Mouse (Mus musculus) forebrain, embryonic 15.5 days (tissue): Measurements from ENCODE around the gene Cdcp2. TPM values are rescaled to one million over a fixed set of nuclear protein-coding genes. Genes with fewer than 3 reads are reported as not detected.

Experiments
- ATAC-seq: fragments of 200-750 bp; cut with Nextera tagmentation; replicated peaks from 2 replicates; pipeline ENCODE4 v1.8.0; 2017; ENCODE audit warnings: mild to moderate bottlenecking, moderate TSS enrichment, moderate library complexity
- H3K27ac ChIP-seq: fragments of 300-500 bp; sonication (generic); replicated peaks from 2 replicates; pipeline ENCODE4 v1.5.1; 2015; ENCODE audit warnings: mild to moderate bottlenecking, inconsistent platforms
- H3K27me3 ChIP-seq: fragments of 300-500 bp; sonication (generic); 2 replicates; pipeline ENCODE4 v1.6.1; 2015; ENCODE audit warnings: inconsistent platforms
- H3K36me3 ChIP-seq: fragments of 300-500 bp; sonication (generic); 2 replicates; pipeline ENCODE4 v1.6.1; 2015; ENCODE audit warnings: mild to moderate bottlenecking, inconsistent platforms
- H3K4me1 ChIP-seq: fragments of 300-500 bp; sonication (generic); 2 replicates; pipeline ENCODE4 v1.6.1; 2015; ENCODE audit warnings: inconsistent platforms
- H3K4me2 ChIP-seq: fragments of 300-500 bp; sonication (generic); replicated peaks from 2 replicates; pipeline ENCODE4 v1.6.1; 2015; ENCODE audit warnings: mild to moderate bottlenecking, inconsistent platforms
- H3K4me3 ChIP-seq: fragments of 300-500 bp; sonication (generic); 2 replicates; pipeline ENCODE4 v1.5.1; 2015; ENCODE audit warnings: mild to moderate bottlenecking, inconsistent platforms
- H3K9ac ChIP-seq: fragments of 300-500 bp; sonication (generic); replicated peaks from 2 replicates; pipeline ENCODE4 v1.6.1; 2015; ENCODE audit warnings: mild to moderate bottlenecking, inconsistent platforms
- H3K9me3 ChIP-seq: fragments of 300-500 bp; sonication (generic); 2 replicates; pipeline ENCODE4 v1.6.1; 2016; ENCODE audit warnings: inconsistent platforms
- WGBS: fragments of 180-500 bp; shearing (Covaris S2); methylation state at CpG from one replicate; pipeline ENCODE4 v1.1.7; 2015; ENCODE audit warnings: mixed read lengths; 5-methylcytosine and 5-hydroxymethylcytosine counted together
- polyA plus RNA-seq: library from polyadenylated mRNA; unstranded; fragments of >200 nt; fragmentation: Nextera tagmentation; extraction: Ambion mirVana; gene quantifications from 2 replicates; pipeline ENCODE4 v1.2.1, GENCODE M21; 2015

Cdcp2 gene
- polyA plus RNA-seq, 1 experiment from 2014 or later = not detected

GRCm38 (mm10) chr4:107138948-107139835, 42.5 kb downstream of the Cdcp2 start:
- WGBS = 12% methylated on average over 37 of the region's 37 CpGs
- no peaks in the 10 kb centered on the region for H3K27me3 ChIP-seq
- H3K9ac ChIP-seq = no peak overlapping the region
- peak; percentile 47 for ATAC-seq
- no peaks in the 10 kb centered on the region for H3K36me3 ChIP-seq
- no peaks in the 10 kb centered on the region for H3K9me3 ChIP-seq
- H3K4me3 ChIP-seq = no peak overlapping the region
- H3K4me2 ChIP-seq = peak overlapping the region; percentile 9; the same call in 1 of the 2 replicates
- H3K27ac ChIP-seq = peak overlapping the region; percentile 46
- peaks cover 28% of the 10 kb centered on the region for H3K4me1 ChIP-seq

DNA sequence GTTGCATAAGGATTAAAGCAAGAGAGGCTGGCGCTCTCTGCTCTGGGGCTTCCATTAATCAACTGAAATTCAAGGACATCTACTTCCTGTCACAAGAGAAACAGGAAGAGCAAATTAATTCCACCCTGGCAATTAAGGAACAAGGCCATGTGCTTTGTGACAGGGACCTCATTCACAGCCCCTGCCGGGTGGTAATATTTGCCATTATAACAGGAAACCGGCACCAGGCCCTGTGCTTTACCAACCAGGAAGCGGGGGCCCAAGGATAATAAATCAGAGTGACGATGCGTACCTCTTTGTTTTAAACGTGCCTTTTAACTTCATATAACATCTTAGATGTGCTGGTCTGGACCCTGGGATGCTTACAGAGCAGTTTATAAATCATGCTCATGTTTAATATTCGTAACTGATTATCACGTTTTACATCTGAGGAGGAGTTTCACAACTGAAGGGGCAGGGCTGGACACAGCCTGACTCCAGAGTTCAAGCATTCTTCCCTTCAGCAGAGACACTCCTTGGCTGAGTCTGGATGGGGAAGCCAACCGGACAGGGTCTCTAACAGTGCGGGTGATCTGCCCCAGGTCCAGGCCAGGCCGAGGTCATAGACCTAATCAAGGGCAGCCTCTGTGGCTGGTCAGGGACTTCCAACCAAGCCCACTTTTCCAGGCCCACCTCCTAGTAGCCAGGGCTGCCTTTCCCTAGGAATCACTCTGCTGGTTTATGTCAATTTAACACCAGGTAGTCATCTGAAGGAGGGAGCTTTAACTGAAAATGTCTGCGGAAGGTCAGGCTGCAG, 43.3 kb downstream of the Cdcp2 start:
- no peak overlapping the region for H3K9ac ChIP-seq

DNA sequence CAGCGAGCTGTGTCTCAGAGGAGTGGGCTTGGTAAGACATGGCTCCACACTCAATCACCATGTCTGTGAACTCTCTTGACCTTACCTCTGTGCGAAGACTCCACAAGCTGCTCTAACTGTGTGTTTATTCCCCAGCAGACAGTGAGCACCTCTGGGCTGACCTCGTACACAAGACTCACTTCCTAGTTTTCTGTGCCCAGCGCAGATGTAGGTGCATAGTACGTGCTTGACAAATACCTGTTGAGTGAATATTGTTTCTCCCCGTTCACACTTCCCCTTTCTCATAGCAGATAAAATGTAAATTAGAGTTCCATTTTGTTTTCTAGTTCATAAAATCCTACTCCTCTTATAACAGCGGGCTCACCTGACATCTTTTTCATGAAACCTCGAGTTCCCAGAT, 46.8 kb downstream of the Cdcp2 start:
- no peak for ATAC-seq
- H3K27me3 ChIP-seq = no peaks in the 10 kb centered on the region
- H3K4me1 ChIP-seq = peaks cover 23% of the 10 kb centered on the region
- no peak overlapping the region for H3K9ac ChIP-seq
- no peak overlapping the region for H3K4me3 ChIP-seq
- peaks cover 15% of the 10 kb centered on the region for H3K36me3 ChIP-seq
- H3K9me3 ChIP-seq = no peaks in the 10 kb centered on the region
- no peak overlapping the region for H3K4me2 ChIP-seq
- 91% methylated on average over 8 of the region's 8 CpGs for WGBS
- no peak overlapping the region for H3K27ac ChIP-seq

More for the DNA sequence above, 43.3 kb downstream of the Cdcp2 start:
- H3K4me1 ChIP-seq = peaks cover 28% of the 10 kb centered on the region
- ATAC-seq = no peak
- H3K36me3 ChIP-seq = no peaks in the 10 kb centered on the region
- peak overlapping the region; percentile 46 for H3K27ac ChIP-seq
- WGBS = 45% methylated on average over 13 of the region's 13 CpGs
- H3K4me3 ChIP-seq = no peak overlapping the region
- H3K4me2 ChIP-seq = no peak overlapping the region
- no peaks in the 10 kb centered on the region for H3K27me3 ChIP-seq
- no peaks in the 10 kb centered on the region for H3K9me3 ChIP-seq

DNA sequence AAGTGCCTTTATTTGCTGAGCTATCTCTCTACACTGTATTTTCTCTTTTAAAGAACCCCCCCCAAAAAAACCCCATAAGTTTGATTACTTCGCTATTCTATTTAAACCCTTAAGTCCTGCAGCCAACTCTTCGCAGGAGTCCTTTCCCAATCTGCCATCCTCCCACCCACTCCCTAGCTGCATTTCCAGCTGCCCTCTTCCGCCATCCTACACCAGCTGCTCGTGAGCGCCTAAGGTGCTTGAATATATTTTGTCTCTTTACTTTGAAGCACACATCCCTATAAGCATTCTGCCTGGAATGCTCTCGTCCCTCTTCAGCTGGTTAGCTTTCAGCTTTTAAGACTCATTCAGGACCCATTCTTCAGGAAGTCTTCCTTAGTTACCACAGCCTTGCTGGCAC, 54.3 kb downstream of the Cdcp2 start:
- H3K27ac ChIP-seq = no peak overlapping the region
- H3K27me3 ChIP-seq = no peaks in the 10 kb centered on the region
- 87% methylated on average over 6 of the region's 6 CpGs for WGBS
- H3K9ac ChIP-seq = no peak overlapping the region
- ATAC-seq = no peak
- no peaks in the 10 kb centered on the region for H3K9me3 ChIP-seq
- H3K4me3 ChIP-seq = no peak overlapping the region
- no peak overlapping the region for H3K4me2 ChIP-seq
- no peaks in the 10 kb centered on the region for H3K4me1 ChIP-seq
- peaks cover 13% of the 10 kb centered on the region for H3K36me3 ChIP-seq

GRCm38 (mm10) chr4:107152571-107152970, 55.9 kb downstream of the Cdcp2 start:
- Histone ChIP-seq H3K27ac (no peak overlapping the region), H3K4me2 (no peak overlapping the region), H3K27me3 (no peaks in the 10 kb centered on the region), H3K4me3 (no peak overlapping the region), H3K4me1 (no peaks in the 10 kb centered on the region), H3K36me3 (no peaks in the 10 kb centered on the region), H3K9ac (no peak overlapping the region), H3K9me3 (no peaks in the 10 kb centered on the region)
- no peak for ATAC-seq
- 85% methylated on average over 8 of the region's 8 CpGs for WGBS

DNA sequence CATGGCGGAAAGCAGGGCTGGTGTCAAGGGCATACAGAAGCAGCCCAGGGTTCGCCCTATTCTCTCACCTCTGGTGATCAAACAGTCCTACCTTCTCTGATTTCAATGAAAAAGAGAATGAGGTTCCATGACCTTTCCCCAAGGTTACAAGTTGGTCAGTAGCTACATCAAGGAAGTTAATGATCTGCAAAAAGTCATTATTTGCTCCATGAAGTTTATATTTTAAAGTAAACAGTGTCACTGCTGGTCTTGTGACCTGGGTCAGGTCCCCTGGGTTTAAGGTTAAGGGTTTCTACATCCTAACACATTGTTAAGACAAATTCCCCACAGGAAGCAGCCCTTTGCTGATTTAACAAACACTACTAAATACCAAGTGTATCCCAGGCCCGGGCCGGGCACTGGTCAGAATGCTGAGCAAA, 60.3 kb downstream of the Cdcp2 start:
- Histone ChIP-seq H3K36me3 (peaks cover 5% of the 10 kb centered on the region; the same call in 1 of the 2 replicates), H3K4me3 (no peak overlapping the region), H3K4me1 (no peaks in the 10 kb centered on the region), H3K27ac (no peak overlapping the region), H3K4me2 (no peak overlapping the region), H3K9ac (no peak overlapping the region), H3K27me3 (no peaks in the 10 kb centered on the region), H3K9me3 (no peaks in the 10 kb centered on the region)
- no peak for ATAC-seq
- WGBS = 88% methylated on average over 4 of the region's 4 CpGs

DNA sequence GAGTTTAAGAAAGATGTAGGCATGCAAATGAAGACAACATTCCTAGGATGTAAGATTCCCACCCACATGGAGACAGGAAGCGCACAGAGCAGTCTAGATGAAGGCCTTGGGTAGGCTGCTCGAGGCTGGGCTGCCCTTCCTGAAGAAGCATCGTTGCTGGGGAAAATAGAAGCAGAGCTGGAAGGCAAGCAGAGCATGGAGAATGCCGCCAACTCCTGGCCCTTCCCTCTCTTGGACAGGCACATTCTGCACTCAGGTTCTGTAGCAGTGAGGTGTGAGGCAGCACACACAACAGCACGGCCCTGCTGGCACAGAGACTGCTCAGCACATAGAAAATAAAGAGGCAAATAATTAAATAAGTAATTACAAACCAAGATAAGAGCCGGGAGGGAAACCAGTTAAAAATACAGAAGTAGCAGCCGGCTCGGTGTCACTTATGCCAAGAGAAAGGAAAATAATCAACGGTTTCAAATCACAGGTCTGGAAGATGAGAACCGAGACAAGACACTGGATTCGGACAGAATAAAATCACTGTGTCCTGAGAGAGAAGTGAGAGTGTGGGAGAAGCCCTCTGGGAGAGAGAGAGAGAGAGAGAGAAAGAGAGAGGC, 62.6 kb downstream of the Cdcp2 start:
- no peaks in the 10 kb centered on the region for H3K27me3 ChIP-seq
- no peak for ATAC-seq
- 88% methylated on average over 11 of the region's 11 CpGs for WGBS
- H3K4me3 ChIP-seq = no peak overlapping the region
- peaks cover 2% of the 10 kb centered on the region for H3K4me1 ChIP-seq
- H3K36me3 ChIP-seq = peaks cover 5% of the 10 kb centered on the region; the same call in 1 of the 2 replicates
- H3K4me2 ChIP-seq = no peak overlapping the region
- no peaks in the 10 kb centered on the region for H3K9me3 ChIP-seq
- H3K9ac ChIP-seq = no peak overlapping the region
- no peak overlapping the region for H3K27ac ChIP-seq

- Histone ChIP-seq H3K4me2 (no peak overlapping the region), H3K4me1 (peaks cover 4% of the 10 kb centered on the region), H3K4me3 (no peak overlapping the region), H3K36me3 (peaks cover 5% of the 10 kb centered on the region; the same call in 1 of the 2 replicates), H3K27ac (no peak overlapping the region), H3K27me3 (no peaks in the 10 kb centered on the region), H3K9me3 (no peaks in the 10 kb centered on the region), H3K9ac (no peak overlapping the region)
- ATAC-seq = no peak
- 92% methylated on average over 8 of the region's 8 CpGs for WGBS
Observed at GRCm38 (mm10) chr4:107160181-107160580, 63.5 kb downstream of the Cdcp2 start.

Other genes with a start within 250 kb of the Cdcp2 start
- gene Ssbp3, start 186.2 kb upstream of the Cdcp2 start, polyA plus RNA-seq = 198 and 201 TPM in 2 replicates
- 76.1 and 80.6 TPM in 2 replicates for gene Mrpl37, start 30.0 kb upstream of the Cdcp2 start, polyA plus RNA-seq
- gene Cyb5rl, start 29.9 kb upstream of the Cdcp2 start, polyA plus RNA-seq = 2.8 and 3.6 TPM in 2 replicates
- gene Tmem59, start 81.5 kb downstream of the Cdcp2 start, polyA plus RNA-seq = 373 and 391 TPM in 2 replicates
- gene Tceanc2, start 82.2 kb downstream of the Cdcp2 start, polyA plus RNA-seq = 30.7 and 45.9 TPM in 2 replicates
- gene Ldlrad1, start 112.3 kb downstream of the Cdcp2 start, polyA plus RNA-seq = not detected in 2 replicates
- 57.4 and 57.7 TPM in 2 replicates for gene Lrrc42, start 156.6 kb downstream of the Cdcp2 start, polyA plus RNA-seq
- gene Hspb11, start 156.7 kb downstream of the Cdcp2 start, polyA plus RNA-seq = 37.1 and 41.7 TPM in 2 replicates
- not detected in 2 replicates for gene Dio1, start 210.3 kb downstream of the Cdcp2 start, polyA plus RNA-seq
- 53.2 and 54.3 TPM in 2 replicates for gene Yipf1, start 217.5 kb downstream of the Cdcp2 start, polyA plus RNA-seq